ENCODE assay signal across 19 mouse cellular contexts in the genomic region with DNA sequence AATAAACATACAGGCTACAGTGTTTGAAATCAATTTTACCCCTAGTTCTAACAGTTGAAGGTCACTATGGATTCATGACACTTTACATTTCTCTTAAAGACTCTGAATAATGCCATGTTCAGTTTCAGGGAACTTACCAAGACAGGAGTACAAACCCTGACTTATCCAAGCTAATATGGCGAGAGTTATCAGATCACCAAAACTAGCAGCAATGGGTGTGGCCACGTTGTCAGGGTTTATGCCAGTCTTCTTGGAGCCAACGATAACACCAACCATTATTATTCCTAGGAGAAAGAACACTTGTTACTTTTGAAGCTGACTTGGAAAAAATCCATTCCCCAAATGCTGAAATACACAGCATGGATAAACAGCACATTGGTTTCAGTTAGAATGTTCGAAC.
"Had no signal": no experiment of that assay in that cellular context is flagged by ENCODE, and none has a peak within 500 bp of the region (broad histone marks: within the 10 kb centered on the region; RNA-seq: fewer than 3 reads in every experiment).

No protein-coding gene starts in this region.

- H3K4me3 ChIP-seq: layer of hippocampus, adult 2 months; limb, embryonic 10.5 days; limb, embryonic 13.5 days; lung, embryonic 15.5 days; midbrain, embryonic 10.5 days; midbrain, embryonic 13.5 days; myocyte; neural tube, embryonic 13.5 days had no signal

- H3K4me1 ChIP-seq: lung, embryonic 15.5 days; midbrain, embryonic 13.5 days had no signal

- H3K9me3 ChIP-seq: limb, embryonic 10.5 days; limb, embryonic 13.5 days; lung, embryonic 15.5 days; midbrain, embryonic 10.5 days; midbrain, embryonic 13.5 days; neural tube, embryonic 13.5 days had no signal

- ATAC-seq: midbrain, embryonic 13.5 days; midbrain, embryonic 16.5 days had no signal

- H3K27ac ChIP-seq: kidney, postnatal 0 days; layer of hippocampus, adult 2 months; limb, embryonic 10.5 days; limb, embryonic 13.5 days; lung, embryonic 15.5 days; midbrain, embryonic 10.5 days; midbrain, embryonic 13.5 days; neural tube, embryonic 13.5 days had no signal

- DNase-seq: kidney, adult 2 months; kidney, postnatal 25 days; layer of hippocampus, adult 9-11 months; lung, adult 18-20 months; lung, postnatal 10 days; lung, postnatal 4 days; retina, postnatal 1 day; thymus, adult 18-20 months; thymus, postnatal 36 days had no signal

- H3K36me3 ChIP-seq: limb, embryonic 10.5 days; limb, embryonic 13.5 days; lung, embryonic 15.5 days; midbrain, embryonic 10.5 days; midbrain, embryonic 13.5 days; neural tube, embryonic 13.5 days had no signal

- H3K9ac ChIP-seq: limb, embryonic 13.5 days; lung, embryonic 15.5 days; midbrain, embryonic 13.5 days; neural tube, embryonic 13.5 days had no signal

- H3K4me2 ChIP-seq: limb, embryonic 13.5 days; lung, embryonic 15.5 days; midbrain, embryonic 13.5 days; neural tube, embryonic 13.5 days had no signal

- H3K27me3 ChIP-seq: lung, embryonic 15.5 days had no signal
